Mouse (Mus musculus): ENCODE data around the gene Gmds. TPM values are rescaled to one million over a fixed set of nuclear protein-coding genes. Genes with fewer than 3 reads are reported as not detected.

Gmds gene
- total RNA-seq, 1 experiment, result 7.3 TPM

GRCm38 (mm10) chr13:31830332-31830731 is 508.2 kb downstream of the Gmds start:
- in situ Hi-C loops (cut with MboI; ENCODE audit: low sequenced_read_pairs in 2 of 2, unreplicated experiment in 2 of 2), result no loop called here
- Histone ChIP-seq H3K9me3 (ENCODE audit: control insufficient read depth, insufficient read depth, low read depth, low read length) (no peaks in the 10 kb centered on the region), H3K27ac (ENCODE audit: insufficient read depth, low read depth, low read length, poor library complexity, severe bottlenecking) (no peak overlapping the region), H3K36me3 (ENCODE audit: control insufficient read depth, insufficient read depth, low read length, poor library complexity, severe bottlenecking) (no peaks in the 10 kb centered on the region), H3K9ac (ENCODE audit: insufficient read depth, low read depth, low read length, poor library complexity, severe bottlenecking) (no peak overlapping the region), H3K4me3 (ENCODE audit: insufficient read depth in 1 of 2, low read depth in 1 of 2, low read length in 2 of 2, poor library complexity in 1 of 2, severe bottlenecking in 1 of 2) (no peak overlapping the region), H3K4me1 (ENCODE audit: control insufficient read depth in 2 of 2, insufficient read depth in 2 of 2, low read length in 2 of 2, poor library complexity in 1 of 2) (no peaks in the 10 kb centered on the region)
- DNase-seq (ENCODE audit: low read depth, low spot score), result no peak
- no peak for TF ChIP-seq ZNF384 (IDR thresholded peaks at IDR 0.05; ENCODE audit: low read depth, low read length)
- no peak for TF ChIP-seq CHD2 (IDR thresholded peaks at IDR 0.05; ENCODE audit: low read depth, low read length)
- TF ChIP-seq HCFC1 (IDR thresholded peaks at IDR 0.05; ENCODE audit: borderline replicate concordance, insufficient read depth, low read length), result no peak
- no peak for TF ChIP-seq ZC3H11A (IDR thresholded peaks at IDR 0.05; ENCODE audit: borderline replicate concordance, low read depth, low read length)
- TF ChIP-seq MAFK (IDR thresholded peaks at IDR 0.05; ENCODE audit: insufficient read depth, low read depth, low read length), result no peak

GRCm38 (mm10) chr13:31828446-31828845 is 510.1 kb downstream of the Gmds start:
- H3K4me3 ChIP-seq (ENCODE audit: insufficient read depth in 1 of 2, low read depth in 1 of 2, low read length in 2 of 2, poor library complexity in 1 of 2, severe bottlenecking in 1 of 2), result no peak overlapping the region
- H3K4me1 ChIP-seq (ENCODE audit: control insufficient read depth in 2 of 2, insufficient read depth in 2 of 2, low read length in 2 of 2, poor library complexity in 1 of 2), result no peaks in the 10 kb centered on the region
- no peaks in the 10 kb centered on the region for H3K9me3 ChIP-seq (ENCODE audit: control insufficient read depth, insufficient read depth, low read depth, low read length)
- in situ Hi-C loops (cut with MboI; ENCODE audit: low sequenced_read_pairs in 2 of 2, unreplicated experiment in 2 of 2), result no loop called here
- H3K9ac ChIP-seq (ENCODE audit: insufficient read depth, low read depth, low read length, poor library complexity, severe bottlenecking), result no peak overlapping the region
- H3K27ac ChIP-seq (ENCODE audit: insufficient read depth, low read depth, low read length, poor library complexity, severe bottlenecking), result no peak overlapping the region
- no peak for DNase-seq (ENCODE audit: low read depth, low spot score)
- no peaks in the 10 kb centered on the region for H3K36me3 ChIP-seq (ENCODE audit: control insufficient read depth, insufficient read depth, low read length, poor library complexity, severe bottlenecking)
- TF ChIP-seq HCFC1 (IDR thresholded peaks at IDR 0.05; ENCODE audit: borderline replicate concordance, insufficient read depth, low read length) (no peak), MAFK (IDR thresholded peaks at IDR 0.05; ENCODE audit: insufficient read depth, low read depth, low read length) (no peak), ZC3H11A (IDR thresholded peaks at IDR 0.05; ENCODE audit: borderline replicate concordance, low read depth, low read length) (no peak), CHD2 (IDR thresholded peaks at IDR 0.05; ENCODE audit: low read depth, low read length) (no peak), ZNF384 (IDR thresholded peaks at IDR 0.05; ENCODE audit: low read depth, low read length) (no peak)

- Histone ChIP-seq H3K9me3 (ENCODE audit: control insufficient read depth, insufficient read depth, low read depth, low read length) (no peaks in the 10 kb centered on the region), H3K9ac (ENCODE audit: insufficient read depth, low read depth, low read length, poor library complexity, severe bottlenecking) (no peak overlapping the region), H3K4me1 (ENCODE audit: control insufficient read depth in 2 of 2, insufficient read depth in 2 of 2, low read length in 2 of 2, poor library complexity in 1 of 2) (peaks cover 0 to 2% of the 10 kb centered on the region in 2 experiments; a peak in 1 of 4 replicates), H3K36me3 (ENCODE audit: control insufficient read depth, insufficient read depth, low read length, poor library complexity, severe bottlenecking) (no peaks in the 10 kb centered on the region), H3K27ac (ENCODE audit: insufficient read depth, low read depth, low read length, poor library complexity, severe bottlenecking) (no peak overlapping the region), H3K4me3 (ENCODE audit: insufficient read depth in 1 of 2, low read depth in 1 of 2, low read length in 2 of 2, poor library complexity in 1 of 2, severe bottlenecking in 1 of 2) (no peak overlapping the region)
- in situ Hi-C loops (cut with MboI; ENCODE audit: low sequenced_read_pairs in 2 of 2, unreplicated experiment in 2 of 2), result no loop called here
- TF ChIP-seq ZNF384 (IDR thresholded peaks at IDR 0.05; ENCODE audit: low read depth, low read length) (no peak), ZC3H11A (IDR thresholded peaks at IDR 0.05; ENCODE audit: borderline replicate concordance, low read depth, low read length) (no peak), CHD2 (IDR thresholded peaks at IDR 0.05; ENCODE audit: low read depth, low read length) (no peak), HCFC1 (IDR thresholded peaks at IDR 0.05; ENCODE audit: borderline replicate concordance, insufficient read depth, low read length) (no peak), MAFK (IDR thresholded peaks at IDR 0.05; ENCODE audit: insufficient read depth, low read depth, low read length) (no peak)
- DNase-seq (ENCODE audit: low read depth, low spot score), result no peak
Observed at GRCm38 (mm10) chr13:31827820-31828332, 510.7 kb downstream of the Gmds start.

- DNase-seq (ENCODE audit: low read depth, low spot score), result no peak
- Histone ChIP-seq H3K9me3 (ENCODE audit: control insufficient read depth, insufficient read depth, low read depth, low read length) (no peaks in the 10 kb centered on the region), H3K36me3 (ENCODE audit: control insufficient read depth, insufficient read depth, low read length, poor library complexity, severe bottlenecking) (no peaks in the 10 kb centered on the region), H3K9ac (ENCODE audit: insufficient read depth, low read depth, low read length, poor library complexity, severe bottlenecking) (no peak overlapping the region), H3K4me3 (ENCODE audit: insufficient read depth in 1 of 2, low read depth in 1 of 2, low read length in 2 of 2, poor library complexity in 1 of 2, severe bottlenecking in 1 of 2) (no peak overlapping the region), H3K27ac (ENCODE audit: insufficient read depth, low read depth, low read length, poor library complexity, severe bottlenecking) (no peak overlapping the region), H3K4me1 (ENCODE audit: control insufficient read depth in 2 of 2, insufficient read depth in 2 of 2, low read length in 2 of 2, poor library complexity in 1 of 2) (peaks cover 2 to 5% of the 10 kb centered on the region in 2 experiments; a peak in 1 of 4 replicates)
- in situ Hi-C loops (cut with MboI; ENCODE audit: low sequenced_read_pairs in 2 of 2, unreplicated experiment in 2 of 2), result no loop called here
- no peak for TF ChIP-seq HCFC1 (IDR thresholded peaks at IDR 0.05; ENCODE audit: borderline replicate concordance, insufficient read depth, low read length)
- no peak for TF ChIP-seq CHD2 (IDR thresholded peaks at IDR 0.05; ENCODE audit: low read depth, low read length)
- no peak for TF ChIP-seq ZC3H11A (IDR thresholded peaks at IDR 0.05; ENCODE audit: borderline replicate concordance, low read depth, low read length)
- no peak for TF ChIP-seq MAFK (IDR thresholded peaks at IDR 0.05; ENCODE audit: insufficient read depth, low read depth, low read length)
Observed at GRCm38 (mm10) chr13:31827160-31827559, 511.4 kb downstream of the Gmds start.

- Histone ChIP-seq H3K4me1 (ENCODE audit: control insufficient read depth in 2 of 2, insufficient read depth in 2 of 2, low read length in 2 of 2, poor library complexity in 1 of 2) (peaks cover 2 to 5% of the 10 kb centered on the region in 2 experiments; a peak in 1 of 4 replicates), H3K27ac (ENCODE audit: insufficient read depth, low read depth, low read length, poor library complexity, severe bottlenecking) (no peak overlapping the region), H3K4me3 (ENCODE audit: insufficient read depth in 1 of 2, low read depth in 1 of 2, low read length in 2 of 2, poor library complexity in 1 of 2, severe bottlenecking in 1 of 2) (no peak overlapping the region), H3K9me3 (ENCODE audit: control insufficient read depth, insufficient read depth, low read depth, low read length) (no peaks in the 10 kb centered on the region), H3K9ac (ENCODE audit: insufficient read depth, low read depth, low read length, poor library complexity, severe bottlenecking) (no peak overlapping the region), H3K36me3 (ENCODE audit: control insufficient read depth, insufficient read depth, low read length, poor library complexity, severe bottlenecking) (no peaks in the 10 kb centered on the region)
- DNase-seq (ENCODE audit: low read depth, low spot score), result no peak
- in situ Hi-C loops (cut with MboI; ENCODE audit: low sequenced_read_pairs in 2 of 2, unreplicated experiment in 2 of 2), result no loop called here
- TF ChIP-seq CHD2 (IDR thresholded peaks at IDR 0.05; ENCODE audit: low read depth, low read length), result no peak
Observed at GRCm38 (mm10) chr13:31825180-31825579, 513.4 kb downstream of the Gmds start.

Data from ES-E14 (cell line).